Mouse (Mus musculus): ENCODE measurements around the gene Col1a1.

Col1a1 gene

DNA sequence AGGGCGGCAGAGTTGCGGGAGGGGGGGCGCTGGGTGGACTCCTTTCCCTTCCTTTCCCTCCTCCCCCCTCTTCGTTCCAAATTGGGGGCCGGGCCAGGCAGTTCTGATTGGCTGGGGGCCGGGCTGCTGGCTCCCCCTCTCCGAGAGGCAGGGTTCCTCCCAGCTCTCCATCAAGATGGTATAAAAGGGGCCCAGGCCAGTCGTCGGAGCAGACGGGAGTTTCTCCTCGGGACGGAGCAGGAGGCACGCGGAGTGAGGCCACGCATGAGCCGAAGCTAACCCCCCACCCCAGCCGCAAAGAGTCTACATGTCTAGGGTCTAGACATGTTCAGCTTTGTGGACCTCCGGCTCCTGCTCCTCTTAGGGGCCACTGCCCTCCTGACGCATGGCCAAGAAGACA is at the start of gene Col1a1:
TSS of gene Col1a1 (plus strand) at position 180 of the 400 bp plus-strand sequence.
- no peak for DNase-seq

DNA sequence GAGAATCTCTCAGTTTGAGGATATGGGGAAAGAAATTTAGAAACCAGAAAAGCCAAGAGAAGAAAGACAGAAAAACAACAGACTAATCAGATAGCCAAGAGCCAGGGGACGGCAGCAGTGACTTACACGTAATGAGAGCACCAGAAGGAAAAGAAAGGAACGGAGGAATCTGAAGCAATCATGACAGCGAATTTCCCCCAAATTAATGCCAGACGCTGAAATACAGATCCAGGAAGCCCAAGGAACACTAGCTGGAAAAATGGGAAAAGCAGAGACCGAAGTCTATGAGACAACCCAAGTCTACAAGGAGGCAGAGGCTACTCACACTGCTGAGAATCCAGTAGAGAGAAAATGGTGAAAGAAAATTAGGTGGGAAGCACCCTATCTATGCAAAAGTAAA is 44.9 kb upstream of the Col1a1 start:
- no peak for DNase-seq

DNA sequence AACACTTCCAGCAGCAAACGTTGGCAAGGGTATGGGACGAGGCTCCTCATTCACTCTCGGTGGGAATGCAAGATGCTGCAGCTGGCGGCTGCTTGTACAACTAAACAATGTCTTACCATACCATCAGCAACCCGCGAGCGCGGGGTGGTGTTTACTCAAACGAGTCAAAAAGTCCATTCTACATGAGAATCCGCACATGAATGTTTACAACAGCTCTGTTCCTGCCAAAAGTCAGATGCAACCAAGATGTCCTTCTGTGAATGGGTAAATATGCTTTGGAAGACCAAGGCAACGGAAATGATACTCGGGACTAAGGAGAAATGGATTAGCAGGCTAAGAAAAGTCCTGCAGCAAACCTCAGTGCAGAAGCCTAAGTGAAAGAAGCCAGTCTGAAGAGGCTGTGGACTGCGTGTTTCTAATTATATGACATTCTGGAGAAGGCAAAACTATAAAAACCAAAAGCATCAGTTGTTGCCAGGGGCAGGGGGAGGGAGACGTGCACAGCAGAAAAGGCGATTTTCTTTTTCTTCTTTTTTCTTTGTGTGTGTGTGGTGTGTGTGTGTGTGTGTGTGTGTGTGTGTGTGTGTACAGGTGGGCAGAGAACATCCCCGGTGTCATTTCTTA is 39.2 kb upstream of the Col1a1 start:
- DNase-seq, result no peak

DNA sequence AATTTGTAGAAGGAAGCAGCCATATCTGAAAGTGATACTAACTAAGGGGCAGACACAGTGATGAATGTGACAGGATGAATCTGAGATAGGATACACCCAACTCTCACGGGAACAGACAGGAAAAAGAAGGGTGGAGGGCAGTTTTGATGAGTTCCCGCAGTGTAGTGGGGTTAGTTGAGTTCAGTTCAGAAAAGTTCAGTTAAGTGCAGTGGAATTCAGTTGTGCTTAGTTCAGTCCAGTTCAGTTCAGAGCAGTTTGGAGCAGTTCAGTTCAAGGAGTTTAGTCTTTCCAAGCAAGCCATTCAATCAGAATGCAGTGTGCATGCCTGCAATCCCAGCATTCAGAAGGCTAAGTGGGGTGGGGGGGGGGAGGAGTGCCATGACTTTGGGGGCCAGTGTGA is 34.8 kb upstream of the Col1a1 start:
- DNase-seq, result no peak

DNA sequence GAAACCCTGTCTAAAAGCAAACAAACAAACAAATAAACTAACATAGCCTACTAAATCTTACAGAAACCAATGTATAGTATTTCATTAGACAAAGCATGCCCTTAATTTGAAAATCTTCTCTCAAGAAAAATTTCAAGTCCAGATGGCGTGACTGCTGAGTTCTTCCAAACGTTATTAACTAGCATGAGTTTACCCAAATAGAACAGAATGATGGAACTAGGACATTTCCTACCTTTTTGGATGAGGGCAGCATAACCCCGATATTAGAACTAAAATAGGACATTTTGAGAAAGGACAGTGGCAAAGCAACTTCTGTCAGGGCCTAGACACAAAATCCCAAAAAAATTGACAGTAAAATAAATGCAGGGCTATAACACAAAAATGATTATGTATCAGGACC is 31.7 kb upstream of the Col1a1 start:
- no peak for DNase-seq

DNA sequence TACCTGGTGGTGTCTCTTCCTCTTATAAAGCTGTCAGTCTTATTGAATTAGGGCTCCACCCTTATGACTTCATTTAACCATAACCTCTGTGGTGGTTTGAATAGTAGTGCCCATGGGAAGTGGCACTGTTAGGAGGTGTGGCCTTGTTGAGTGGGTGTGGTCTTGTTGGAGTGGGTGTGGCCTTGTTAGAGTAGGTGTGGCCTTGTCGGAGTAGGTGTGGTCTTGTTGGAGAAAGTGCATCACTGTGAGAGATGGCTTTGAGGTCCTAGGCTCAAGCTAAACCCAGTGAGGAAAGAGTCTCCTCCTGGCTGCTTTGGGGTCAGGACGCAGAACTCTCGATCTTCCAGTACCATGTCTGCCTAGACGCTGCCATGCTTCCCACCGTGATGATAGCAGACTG is 25.1 kb upstream of the Col1a1 start:
- no peak for DNase-seq

DNA sequence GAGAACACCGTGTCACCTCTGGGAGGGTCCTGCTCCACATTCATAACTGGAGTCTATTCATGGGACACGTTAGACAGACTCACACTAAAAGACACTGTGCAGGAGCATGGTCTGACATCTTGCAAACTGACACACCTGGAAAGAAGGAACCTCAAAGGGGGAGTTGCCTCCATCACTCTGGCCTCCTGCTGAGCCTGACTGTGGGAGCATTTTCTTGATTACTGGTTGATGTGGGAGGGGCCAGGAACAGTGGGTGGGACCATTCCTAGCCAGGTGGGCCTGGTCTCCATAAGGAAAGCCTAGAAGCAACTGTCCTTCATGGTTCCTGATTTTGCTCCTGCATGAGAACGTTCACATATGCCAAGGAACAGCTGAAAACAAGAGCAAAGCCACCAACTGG is 23.5 kb upstream of the Col1a1 start:
- DNase-seq, result no peak

DNA sequence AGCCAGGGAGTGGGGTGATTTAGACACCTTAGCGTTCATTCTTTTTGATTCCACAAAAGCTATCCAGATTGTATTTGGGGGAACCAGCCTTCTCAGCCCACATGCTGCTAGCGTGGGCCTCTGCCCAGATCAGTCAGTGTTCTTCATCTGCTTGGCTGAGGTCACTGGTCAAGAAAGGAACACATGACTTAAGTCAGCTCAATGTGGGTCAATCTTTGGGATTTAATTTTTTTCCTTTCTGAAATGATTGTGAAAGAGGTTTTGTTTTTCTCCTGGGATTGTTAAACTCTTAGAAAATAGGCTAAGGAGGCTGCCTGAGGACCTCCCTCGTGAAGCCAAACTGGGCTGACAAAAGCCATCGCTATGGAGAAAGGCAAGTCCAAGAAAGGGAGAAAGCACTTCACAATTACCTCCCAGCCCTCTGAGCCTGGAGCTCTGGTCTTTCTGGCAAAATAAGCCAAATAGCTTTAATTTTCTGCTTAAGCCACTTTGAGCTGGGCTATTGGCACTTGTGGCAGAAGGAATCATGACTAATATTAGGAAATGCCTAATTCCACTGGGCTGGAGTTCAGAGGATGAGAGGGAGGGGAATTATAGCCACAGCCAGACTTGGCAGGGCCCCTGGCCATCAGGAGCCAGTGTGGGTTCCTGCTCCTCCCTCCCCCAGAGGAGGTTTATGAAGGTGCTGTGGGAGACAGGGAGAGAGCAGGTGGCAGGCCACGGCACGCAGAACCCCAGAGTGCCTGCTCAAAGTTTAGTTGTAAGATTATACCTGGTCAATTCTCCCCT is 22.5 kb upstream of the Col1a1 start:
- DNase-seq, result no peak

DNA sequence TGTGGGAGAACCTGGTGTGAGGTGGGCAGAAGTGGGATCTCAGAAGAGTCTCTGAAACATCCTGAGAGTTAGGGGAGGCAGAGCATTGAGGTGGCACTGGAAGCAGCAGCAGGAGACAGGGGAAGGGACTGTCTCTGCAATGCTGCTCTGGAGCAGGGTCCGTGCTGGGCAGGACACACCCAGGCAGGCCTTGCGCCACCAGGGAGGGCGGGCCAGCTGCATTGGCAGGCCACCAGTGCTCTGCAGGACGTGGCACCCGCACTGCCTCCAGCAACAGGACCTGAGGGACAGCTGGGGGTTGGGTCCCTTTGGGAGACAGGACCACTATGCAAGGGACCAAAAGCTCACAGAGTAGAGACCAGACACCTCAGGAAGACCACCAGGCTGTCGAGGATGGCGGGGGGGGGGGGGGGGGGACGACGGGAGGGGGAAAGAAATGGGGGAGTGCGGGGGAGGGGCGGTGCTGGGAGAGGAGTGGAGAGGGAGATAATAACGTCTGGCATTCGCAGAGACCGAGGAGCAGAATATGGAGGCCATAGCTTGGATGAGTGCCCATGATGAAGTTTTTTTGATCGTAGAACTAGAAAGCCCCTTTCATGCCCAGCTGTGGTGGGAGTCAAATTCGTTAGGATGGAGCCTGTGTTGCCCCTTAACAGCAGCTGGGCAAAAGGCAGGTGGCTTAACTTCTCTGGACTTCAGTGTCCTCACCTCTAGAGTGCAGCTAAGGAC is 20.2 kb upstream of the Col1a1 start:
- no peak for DNase-seq

DNA sequence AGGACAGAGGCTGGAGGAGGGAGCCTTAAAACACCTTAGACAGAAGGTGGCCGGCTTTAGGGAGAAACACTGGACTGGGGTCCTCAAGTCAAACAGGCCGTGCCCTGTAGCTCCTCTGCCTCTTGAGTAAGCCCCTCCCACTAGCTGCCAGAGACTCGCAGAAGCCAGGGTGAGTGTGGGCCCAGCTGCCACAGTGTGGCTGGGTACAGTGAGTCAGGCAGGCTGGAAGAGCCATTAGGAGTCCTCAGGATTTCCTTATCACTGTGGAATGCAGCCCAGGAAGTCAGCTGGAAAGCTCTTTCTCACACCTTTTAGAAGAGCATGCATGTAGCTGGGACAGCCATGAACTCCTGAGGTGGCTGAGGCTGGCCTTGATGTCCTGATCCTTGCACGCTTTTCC is 19.5 kb upstream of the Col1a1 start:
- DNase-seq, result no peak

DNA sequence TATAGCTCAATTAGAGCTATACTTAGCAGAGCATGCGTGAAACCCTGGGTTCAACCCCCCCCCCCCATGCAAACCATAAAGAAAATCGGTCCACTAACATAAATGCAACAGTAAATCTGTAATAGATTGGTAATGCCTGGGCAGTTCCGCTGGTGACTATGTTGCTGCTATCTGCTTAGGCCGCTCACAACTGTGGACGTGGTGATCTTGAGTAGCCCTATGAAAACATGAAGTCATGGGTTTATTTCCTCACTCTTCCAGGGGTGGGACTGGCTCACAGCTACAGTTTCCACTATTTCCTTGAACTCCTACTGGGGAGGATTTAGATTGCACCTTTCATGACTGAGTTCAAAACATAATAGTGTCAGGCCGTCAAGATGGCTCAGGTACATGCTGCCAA is 18.3 kb upstream of the Col1a1 start:
- DNase-seq, result no peak

DNA sequence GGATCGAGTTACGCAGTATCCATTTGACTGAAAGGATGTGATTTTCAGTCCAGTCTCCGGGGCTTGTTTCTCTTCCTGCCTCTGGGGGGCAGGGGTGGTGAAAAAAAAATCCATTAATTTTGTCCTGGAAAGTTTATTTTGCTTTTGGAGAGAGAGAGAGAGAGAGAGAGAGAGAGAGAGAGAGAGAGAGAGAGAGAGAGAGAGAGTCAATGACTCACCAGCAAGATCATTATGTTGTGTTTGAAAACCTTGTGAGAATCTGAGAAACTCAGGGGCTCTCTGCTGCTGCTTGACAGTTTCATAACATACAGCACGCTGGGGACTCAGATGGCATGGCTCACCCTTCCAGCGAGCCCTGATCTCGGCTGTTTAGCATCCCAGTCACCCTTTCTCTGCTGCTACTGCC is 15.0 kb upstream of the Col1a1 start:
- DNase-seq, result no peak

DNA sequence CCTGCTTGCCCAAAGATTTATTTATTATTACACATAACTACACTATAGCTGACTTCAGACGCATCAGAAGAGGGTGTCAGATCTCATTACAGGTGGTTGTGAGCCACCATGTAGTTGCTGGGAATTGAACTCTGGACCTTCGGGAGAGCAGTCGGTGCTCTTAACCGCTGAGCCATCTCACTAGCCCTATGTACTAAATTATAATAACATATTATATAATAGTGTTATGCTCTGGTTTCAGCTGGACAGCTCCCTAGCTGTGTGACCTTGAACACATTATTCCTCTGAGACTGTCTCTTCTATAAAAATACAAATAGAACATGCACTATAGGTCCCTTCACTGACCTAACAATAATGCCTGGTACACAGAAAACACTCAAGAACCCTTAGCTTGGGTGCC is 11.0 kb upstream of the Col1a1 start:
- DNase-seq, result no peak

DNA sequence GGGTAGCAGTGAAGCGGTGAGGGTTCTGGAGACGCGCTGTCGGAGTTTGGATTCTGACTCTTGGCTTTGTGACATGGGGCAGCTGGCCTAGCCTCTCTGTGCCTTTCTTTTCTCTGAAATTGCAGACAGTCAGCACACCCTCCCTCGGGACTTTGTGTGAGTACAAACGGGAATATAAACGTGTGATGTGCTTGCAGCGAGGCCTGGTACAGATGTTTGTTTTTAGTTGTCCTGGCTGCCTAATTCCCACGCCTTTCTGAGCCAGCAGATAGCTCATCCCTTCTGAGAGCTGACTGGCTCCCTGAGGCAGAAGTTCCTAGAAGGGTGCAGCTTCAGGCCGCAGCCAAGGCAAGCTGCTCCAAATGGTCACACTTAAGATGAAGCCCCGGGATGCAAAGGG is 9.6 kb upstream of the Col1a1 start:
- DNase-seq, result no peak

DNA sequence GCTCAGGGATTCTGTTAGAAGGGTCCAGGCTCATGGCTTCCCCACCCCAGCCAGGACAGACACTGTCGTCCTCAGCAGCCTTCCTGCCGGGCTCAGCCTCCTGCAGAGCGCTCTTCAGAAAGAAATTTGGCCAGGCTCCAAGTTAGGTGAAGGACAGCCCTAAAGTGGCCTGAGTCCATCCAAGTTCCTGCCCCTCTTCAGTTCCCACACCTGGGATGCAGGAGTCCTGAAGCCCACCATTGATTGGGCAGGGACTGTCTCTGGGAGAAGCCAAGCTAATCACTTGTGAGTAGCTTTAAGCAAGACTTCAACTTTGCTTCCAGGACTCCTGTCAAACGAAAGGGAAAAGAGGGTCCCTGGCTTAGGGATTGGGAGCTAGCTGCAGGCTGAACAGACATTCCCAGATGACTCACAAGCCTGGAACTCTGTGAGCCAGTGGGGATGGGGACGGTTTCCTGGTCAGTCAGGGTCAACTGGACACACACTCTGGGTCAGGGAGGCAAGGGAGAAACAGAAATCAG is 8.2 kb upstream of the Col1a1 start:
- no peak for DNase-seq

DNA sequence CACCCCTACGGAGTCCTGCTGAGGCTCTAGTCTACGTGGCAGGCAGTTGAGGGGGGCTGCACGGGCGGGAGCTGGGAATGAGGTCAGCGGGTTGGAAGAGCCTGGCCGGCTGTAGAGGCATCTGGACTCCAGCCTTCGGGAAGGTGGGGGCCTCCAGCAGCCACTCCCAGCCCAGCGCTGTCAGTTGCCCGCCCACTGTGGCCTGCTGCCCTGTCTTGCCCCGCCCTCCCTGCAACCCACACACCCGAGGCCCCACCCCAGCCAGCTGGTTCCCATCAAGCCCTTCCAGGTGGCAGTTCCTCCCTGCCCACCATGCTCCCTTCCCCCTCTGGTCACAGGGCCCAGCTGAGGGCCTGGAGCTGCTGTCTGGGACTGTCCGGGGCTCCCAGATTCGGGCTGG is 7.2 kb upstream of the Col1a1 start:
- peak; percentile 21 to 45 for DNase-seq

DNA sequence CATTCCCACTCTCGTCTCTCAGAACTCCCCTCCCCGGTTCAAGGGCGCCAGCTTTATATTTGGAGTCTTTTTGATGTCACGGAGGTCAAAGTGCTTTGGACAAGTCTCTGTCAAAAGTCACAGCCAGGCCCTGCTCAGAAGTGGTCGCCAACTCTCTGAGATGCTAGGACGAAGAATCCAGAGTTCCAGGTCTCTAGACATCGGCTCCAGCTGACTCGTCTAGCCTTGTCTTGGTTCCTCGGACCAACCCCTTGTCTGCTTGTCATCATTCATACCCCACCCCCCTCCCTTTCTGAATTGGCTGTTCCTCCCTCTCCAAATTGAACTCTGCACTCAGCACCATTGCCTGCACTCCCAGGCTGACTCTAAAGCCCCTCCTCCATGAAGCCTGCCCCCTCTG is 6.4 kb upstream of the Col1a1 start:
- DNase-seq, result no peak

DNA sequence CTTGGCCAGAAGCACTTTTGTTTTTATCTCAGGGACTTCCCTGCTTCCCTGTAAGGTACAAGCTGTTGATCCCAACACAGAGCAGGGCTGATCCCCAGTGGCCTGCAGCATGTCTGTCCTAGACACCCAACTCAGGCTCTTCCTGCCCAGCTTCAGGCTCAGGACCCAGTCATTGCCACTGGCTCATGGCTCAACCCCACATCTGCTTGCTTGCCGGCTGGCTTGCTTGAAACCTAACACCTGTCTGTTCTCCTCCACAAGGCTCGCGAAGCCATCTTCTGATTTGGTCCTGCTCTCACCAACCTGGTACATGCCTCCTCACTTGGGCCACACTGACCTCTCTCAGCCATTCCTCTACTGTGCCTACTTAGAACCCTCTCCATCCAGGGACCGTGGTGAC is 5.9 kb upstream of the Col1a1 start:
- DNase-seq, result no peak

DNA sequence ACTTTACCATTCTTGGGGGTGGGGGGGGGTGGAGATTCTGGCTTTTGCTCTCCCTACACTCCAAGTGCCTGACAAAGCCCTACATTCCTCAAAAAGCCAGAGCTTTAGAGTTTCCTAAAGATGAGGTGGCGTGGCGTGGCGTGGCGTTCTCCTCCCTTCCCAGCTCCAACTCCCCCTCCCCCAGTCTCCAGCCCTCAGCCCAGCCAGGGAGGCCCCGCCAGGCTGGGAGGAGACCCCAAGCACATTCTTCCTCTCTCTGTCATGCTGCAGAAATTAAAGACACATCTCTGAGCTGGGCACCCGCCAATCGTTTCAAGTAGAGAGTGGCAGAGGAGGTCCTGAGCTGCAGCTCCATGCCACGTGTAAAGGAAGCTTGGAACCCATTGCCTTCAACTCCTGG is 2.4 kb upstream of the Col1a1 start:
- no peak for DNase-seq

DNA sequence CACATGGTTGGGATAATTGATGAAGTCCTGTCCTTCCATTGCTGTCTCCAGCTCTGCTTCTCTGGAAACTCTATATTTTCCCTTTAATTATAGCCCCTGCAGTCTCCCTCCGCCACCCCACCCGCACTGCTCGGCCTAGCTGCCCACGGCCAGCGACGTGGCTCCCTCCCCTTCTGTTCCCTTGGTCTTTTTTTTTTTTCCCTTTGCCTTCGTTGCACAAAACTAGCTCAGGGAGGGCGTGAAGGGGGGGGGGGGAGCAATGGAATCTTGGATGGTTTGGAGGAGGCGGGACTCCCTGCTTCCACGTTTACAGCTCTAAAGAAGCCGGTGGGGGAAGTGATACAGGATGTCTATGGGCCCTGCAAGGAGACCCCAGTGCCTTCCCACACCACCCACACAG is 1.5 kb upstream of the Col1a1 start:
- DNase-seq, result no peak

DNA sequence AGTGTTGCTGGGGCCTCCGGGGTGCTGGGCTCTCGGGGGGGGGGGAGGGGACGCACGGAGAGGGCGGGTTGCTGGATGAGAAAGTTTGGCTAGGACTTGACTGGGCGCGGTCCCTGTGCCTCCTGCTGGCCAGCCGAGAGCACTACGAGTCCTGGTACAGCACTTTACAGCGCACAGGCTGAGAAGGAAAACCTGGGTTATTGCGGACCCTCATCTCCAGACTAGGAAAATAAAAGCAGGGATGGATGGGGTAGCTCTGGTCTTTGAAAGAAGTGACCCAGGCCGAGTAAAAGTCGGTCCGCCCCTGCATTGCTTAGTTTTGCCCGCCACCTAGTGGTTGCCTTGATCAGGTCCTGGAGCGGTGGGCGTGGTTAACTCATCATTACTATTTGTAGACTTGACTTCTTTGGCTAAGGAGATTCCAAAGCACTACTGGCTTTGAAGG is 849 bp downstream of the Col1a1 start:
- DNase-seq, result peak; percentile 71 to 80

DNA sequence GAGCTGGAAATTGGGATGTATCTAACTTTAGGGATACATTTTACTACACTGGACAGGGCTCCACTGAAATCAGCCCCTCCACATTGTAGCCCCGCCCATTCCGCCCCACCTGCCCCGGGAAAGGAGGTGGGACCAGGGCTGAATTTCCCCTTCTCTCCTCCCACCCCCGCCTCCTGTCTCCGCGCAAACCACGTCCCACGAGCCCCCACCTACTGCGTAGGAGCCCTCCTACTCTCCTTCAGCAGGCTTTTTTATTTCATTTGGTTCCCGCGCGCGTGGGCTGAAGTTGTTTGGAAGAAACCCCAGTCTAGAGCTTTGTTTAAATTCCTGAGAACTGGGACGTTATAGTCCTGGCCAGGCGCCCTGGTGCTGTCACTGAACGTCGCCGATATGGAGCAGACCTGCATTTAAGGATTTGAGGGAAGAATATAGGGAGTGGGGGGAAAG is 1.3 kb downstream of the Col1a1 start:
- peak in 1 of 2 experiments; percentile 64 for DNase-seq

DNA sequence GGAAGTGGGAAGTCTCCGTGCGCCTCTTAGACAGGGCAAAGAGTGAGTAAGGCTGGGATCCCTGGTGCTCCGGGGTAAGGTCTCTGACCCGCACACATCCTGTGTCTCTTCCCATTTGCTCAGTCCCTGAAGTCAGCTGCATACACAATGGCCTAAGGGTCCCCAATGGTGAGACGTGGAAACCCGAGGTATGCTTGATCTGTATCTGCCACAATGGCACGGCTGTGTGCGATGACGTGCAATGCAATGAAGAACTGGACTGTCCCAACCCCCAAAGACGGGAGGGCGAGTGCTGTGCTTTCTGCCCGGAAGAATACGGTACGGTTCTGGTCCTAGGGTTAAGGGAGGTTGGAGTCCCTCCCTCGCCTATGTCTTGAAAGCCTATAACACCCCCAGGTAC is 1.8 kb downstream of the Col1a1 start:
- no peak for DNase-seq

DNA sequence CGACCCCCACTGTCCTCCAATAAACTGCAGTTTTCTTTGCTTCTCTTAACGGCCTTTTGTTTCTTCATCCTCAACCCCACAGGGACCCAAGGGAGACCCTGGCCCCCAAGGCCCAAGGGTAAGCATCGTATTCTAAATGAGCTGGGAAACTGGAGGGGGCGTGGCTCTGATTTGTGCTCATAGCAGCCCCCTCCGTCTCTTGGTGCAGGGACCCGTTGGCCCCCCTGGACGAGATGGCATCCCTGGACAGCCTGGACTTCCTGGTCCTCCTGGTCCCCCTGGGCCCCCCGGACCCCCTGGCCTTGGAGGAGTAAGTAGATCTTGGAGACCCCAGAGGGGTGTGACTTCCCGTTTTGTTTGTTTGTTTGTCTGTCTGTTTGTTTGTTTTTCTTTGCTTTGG is 2.3 kb downstream of the Col1a1 start:
- DNase-seq, result no peak
